Mouse (Mus musculus): ENCODE results near the gene Rims1.

The Rims1 gene

GRCm38 (mm10) chr1:22695046-22695445, 110.7 kb downstream of the Rims1 start:
- DNase-seq (ENCODE audit: low read depth, low spot score), result no peak

- no peak for DNase-seq (ENCODE audit: low read depth, low spot score)
Observed at GRCm38 (mm10) chr1:22694514-22694913, 111.3 kb downstream of the Rims1 start.

- DNase-seq (ENCODE audit: low read depth, low spot score), result no peak
Observed at GRCm38 (mm10) chr1:22683455-22683854, 122.3 kb downstream of the Rims1 start.

GRCm38 (mm10) chr1:22664196-22664595, 141.6 kb downstream of the Rims1 start:
- DNase-seq (ENCODE audit: low read depth, low spot score), result no peak

GRCm38 (mm10) chr1:22661825-22662224, 144.0 kb downstream of the Rims1 start:
- DNase-seq (ENCODE audit: low read depth, low spot score), result no peak

- DNase-seq (ENCODE audit: low read depth, low spot score), result no peak
Observed at GRCm38 (mm10) chr1:22655983-22656382, 149.8 kb downstream of the Rims1 start.

- DNase-seq (ENCODE audit: low read depth, low spot score), result no peak
Observed at GRCm38 (mm10) chr1:22654903-22655302, 150.9 kb downstream of the Rims1 start.

GRCm38 (mm10) chr1:22650588-22650987, 155.2 kb downstream of the Rims1 start:
- no peak for DNase-seq (ENCODE audit: low read depth, low spot score)

- no peak for DNase-seq (ENCODE audit: low read depth, low spot score)
Observed at GRCm38 (mm10) chr1:22649432-22649831, 156.4 kb downstream of the Rims1 start.

- no peak for DNase-seq (ENCODE audit: low read depth, low spot score)
Observed at GRCm38 (mm10) chr1:22645257-22645656, 160.5 kb downstream of the Rims1 start.

GRCm38 (mm10) chr1:22640568-22640967, 165.2 kb downstream of the Rims1 start:
- no peak for DNase-seq (ENCODE audit: low read depth, low spot score)

- no peak for DNase-seq (ENCODE audit: low read depth, low spot score)
Observed at GRCm38 (mm10) chr1:22639702-22640101, 166.1 kb downstream of the Rims1 start.

- no peak for DNase-seq (ENCODE audit: low read depth, low spot score)
Observed at GRCm38 (mm10) chr1:22633871-22634270, 171.9 kb downstream of the Rims1 start.

- no peak for DNase-seq (ENCODE audit: low read depth, low spot score)
Observed at GRCm38 (mm10) chr1:22632551-22632950, 173.2 kb downstream of the Rims1 start.

- no peak for DNase-seq (ENCODE audit: low read depth, low spot score)
Observed at GRCm38 (mm10) chr1:22631991-22632390, 173.8 kb downstream of the Rims1 start.

- no peak for DNase-seq (ENCODE audit: low read depth, low spot score)
Observed at GRCm38 (mm10) chr1:22629011-22629410, 176.8 kb downstream of the Rims1 start.

GRCm38 (mm10) chr1:22627013-22627412, 178.8 kb downstream of the Rims1 start:
- DNase-seq (ENCODE audit: low read depth, low spot score), result no peak

GRCm38 (mm10) chr1:22626295-22626694, 179.5 kb downstream of the Rims1 start:
- no peak for DNase-seq (ENCODE audit: low read depth, low spot score)

GRCm38 (mm10) chr1:22620827-22621226, 185.0 kb downstream of the Rims1 start:
- no peak for DNase-seq (ENCODE audit: low read depth, low spot score)

- DNase-seq (ENCODE audit: low read depth, low spot score), result no peak
Observed at GRCm38 (mm10) chr1:22615601-22616000, 190.2 kb downstream of the Rims1 start.

GRCm38 (mm10) chr1:22613609-22614008, 192.2 kb downstream of the Rims1 start:
- DNase-seq (ENCODE audit: low read depth, low spot score), result no peak

GRCm38 (mm10) chr1:22604329-22605044, 201.3 kb downstream of the Rims1 start:
- DNase-seq (ENCODE audit: low read depth, low spot score), result no peak

- DNase-seq (ENCODE audit: low read depth, low spot score), result no peak
Observed at GRCm38 (mm10) chr1:22596197-22596596, 209.6 kb downstream of the Rims1 start.

GRCm38 (mm10) chr1:22594841-22595240, 211.0 kb downstream of the Rims1 start:
- DNase-seq (ENCODE audit: low read depth, low spot score), result no peak
